Mouse (Mus musculus) CH12.LX (cell line): Measurements from ENCODE around the gene Lrch3. TPM values are rescaled to one million over a fixed set of nuclear protein-coding genes. Genes with fewer than 3 reads are reported as not detected.

ENCODE experiments used
- DNase-seq: peaks from one replicate; pipeline ENCODE4 v3.0.0-alpha.2; 2013; ENCODE audit errors: extremely low read depth
- H3K27ac ChIP-seq: 2 replicates; pipeline ENCODE4 v1.5.1; 2012; ENCODE audit warnings: low read depth, mild to moderate bottlenecking, control low read depth, moderate library complexity; ENCODE audit not compliant: insufficient read depth
- H3K27me3 ChIP-seq: replicated peaks from 2 replicates; pipeline ENCODE3; 2012; ENCODE audit warnings: inconsistent platforms
- H3K36me3 ChIP-seq, 2 experiments: replicated peaks in 1 of 2; 2 replicates each; pipeline versions ENCODE3 to v1.6.1; 2012; ENCODE audit warnings: inconsistent platforms in 1 of 2, low read length in 1 of 2, mild to moderate bottlenecking in 1 of 2, mixed read lengths in 1 of 2, moderate library complexity in 1 of 2; ENCODE audit not compliant: control insufficient read depth in 1 of 2, insufficient read depth in 1 of 2
- H3K4me1 ChIP-seq, 2 experiments: 2 replicates each; pipeline ENCODE4 v1.6.1; 2012; ENCODE audit warnings: inconsistent platforms in 1 of 2, moderate library complexity in 1 of 2; ENCODE audit not compliant: insufficient read depth in 2 of 2, control insufficient read depth in 1 of 2
- H3K4me2 ChIP-seq: 2 replicates; pipeline ENCODE4 v1.6.1; 2012; ENCODE audit warnings: low read depth, mild to moderate bottlenecking, control low read depth; ENCODE audit not compliant: poor library complexity, insufficient read depth, severe bottlenecking
- H3K4me3 ChIP-seq, 3 experiments: fragments of 150-350 bp in 1 of 3; sonication (generic) in 1 of 3; replicated peaks in 1 of 3; 2 replicates each; pipeline versions ENCODE3 to v1.5.1; 2011 to 2012; ENCODE audit warnings: low read depth in 2 of 3, low read length in 2 of 3, mild to moderate bottlenecking in 2 of 3, moderate library complexity in 2 of 3, control low read depth in 1 of 3, improper control_type of control experiment in 1 of 3, inconsistent platforms in 1 of 3, mixed read lengths in 1 of 3; ENCODE audit not compliant: poor library complexity in 1 of 3
- H3K79me2 ChIP-seq: replicated peaks from 2 replicates; pipeline ENCODE4 v1.6.1; 2012; ENCODE audit warnings: mild to moderate bottlenecking, moderate library complexity; ENCODE audit not compliant: control insufficient read depth, poor library complexity, insufficient read depth, severe bottlenecking; ENCODE audit errors: extremely low read depth
- H3K9ac ChIP-seq: 2 replicates; pipeline ENCODE4 v1.6.1; 2012; ENCODE audit warnings: low read depth, mild to moderate bottlenecking, control low read depth, moderate library complexity; ENCODE audit not compliant: insufficient read depth
- H3K9me3 ChIP-seq: replicated peaks from 2 replicates; pipeline ENCODE3; 2012; ENCODE audit warnings: low read length, inconsistent platforms, mixed read lengths
- BHLHE40 ChIP-seq: IDR thresholded peaks from 2 replicates; pipeline ENCODE4 v1.6.1; 2011; ENCODE audit warnings: mild to moderate bottlenecking, low read depth, low read length, improper control_type of control experiment
- CHD1 ChIP-seq: IDR thresholded peaks from 2 replicates; pipeline ENCODE4 v1.6.1; 2012; ENCODE audit warnings: low read depth, low read length, improper control_type of control experiment, inconsistent platforms
- CHD2 ChIP-seq: IDR thresholded peaks from 2 replicates; pipeline ENCODE4 v1.6.1; 2011; ENCODE audit warnings: low read length, improper control_type of control experiment
- CTCF ChIP-seq, 2 experiments: IDR thresholded peaks in 1 of 2; conservative IDR thresholded peaks in 1 of 2; 2 replicates each; pipeline ENCODE4 v1.5.1; 2011 to 2012; ENCODE audit warnings: low read depth in 2 of 2, low read length in 2 of 2, improper control_type of control experiment in 1 of 2, inconsistent platforms in 1 of 2, mild to moderate bottlenecking in 1 of 2, moderate library complexity in 1 of 2
- ELF1 ChIP-seq: IDR thresholded peaks from 2 replicates; pipeline ENCODE4 v1.6.1; 2014; ENCODE audit warnings: low read depth, mild to moderate bottlenecking, inconsistent platforms, low read length, improper control_type of control experiment
- EP300 ChIP-seq: IDR thresholded peaks from 2 replicates; pipeline ENCODE4 v1.6.1; 2011; ENCODE audit warnings: low read length, improper control_type of control experiment
- ETS1 ChIP-seq: conservative IDR thresholded peaks from 2 replicates; pipeline ENCODE4 v1.6.1; 2012; ENCODE audit warnings: low read depth, mild to moderate bottlenecking, inconsistent platforms, low read length, improper control_type of control experiment, moderate library complexity
- GABPA ChIP-seq: IDR thresholded peaks from 2 replicates; pipeline ENCODE4 v1.6.1; 2012; ENCODE audit warnings: low read depth, low read length, improper control_type of control experiment, inconsistent platforms; ENCODE audit not compliant: insufficient replicate concordance
- HCFC1 ChIP-seq: IDR thresholded peaks from 2 replicates; pipeline ENCODE4 v1.6.1; 2012; ENCODE audit warnings: low read depth, mild to moderate bottlenecking, inconsistent platforms, low read length, improper control_type of control experiment
- IRF4 ChIP-seq: IDR thresholded peaks from 2 replicates; pipeline ENCODE4 v1.6.1; 2014; ENCODE audit warnings: low read depth, mild to moderate bottlenecking, inconsistent platforms, low read length, improper control_type of control experiment
- KAT2A ChIP-seq: IDR thresholded peaks from 2 replicates; pipeline ENCODE4 v1.6.1; 2012; ENCODE audit warnings: low read length, improper control_type of control experiment, inconsistent platforms; ENCODE audit not compliant: insufficient replicate concordance
- MAFK ChIP-seq: IDR thresholded peaks from 2 replicates; pipeline ENCODE4 v1.6.1; 2011; ENCODE audit warnings: low read length, improper control_type of control experiment; ENCODE audit not compliant: insufficient replicate concordance
- MAX ChIP-seq: IDR thresholded peaks from 2 replicates; pipeline ENCODE4 v1.6.1; 2011; ENCODE audit warnings: low read length, improper control_type of control experiment
- MAZ ChIP-seq: IDR thresholded peaks from 2 replicates; pipeline ENCODE4 v1.6.1; 2012; ENCODE audit warnings: low read depth, mild to moderate bottlenecking, inconsistent platforms, low read length, improper control_type of control experiment, moderate library complexity
- MEF2A ChIP-seq: IDR thresholded peaks from 2 replicates; pipeline ENCODE4 v1.6.1; 2014; ENCODE audit warnings: low read depth, mild to moderate bottlenecking, inconsistent platforms, low read length, improper control_type of control experiment, borderline replicate concordance
- MYC ChIP-seq: IDR thresholded peaks from 2 replicates; pipeline ENCODE4 v1.6.1; 2011; ENCODE audit warnings: low read depth, mild to moderate bottlenecking, improper control_type of control experiment, low read length
- NRF1 ChIP-seq: IDR thresholded peaks from 2 replicates; pipeline ENCODE4 v1.6.1; 2014; ENCODE audit warnings: low read depth, mild to moderate bottlenecking, inconsistent platforms, low read length, improper control_type of control experiment, moderate library complexity
- POLR2AphosphoS2 ChIP-seq: IDR thresholded peaks from 2 replicates; pipeline ENCODE4 v1.6.1; 2011; ENCODE audit warnings: low read depth, low read length, improper control_type of control experiment
- RCOR1 ChIP-seq: conservative IDR thresholded peaks from 2 replicates; pipeline ENCODE4 v1.6.1; 2012; ENCODE audit warnings: low read depth, mild to moderate bottlenecking, inconsistent platforms, low read length, improper control_type of control experiment
- SIN3A ChIP-seq: IDR thresholded peaks from 2 replicates; pipeline ENCODE4 v1.6.1; 2012; ENCODE audit warnings: low read length, improper control_type of control experiment, inconsistent platforms
- SMC3 ChIP-seq: IDR thresholded peaks from 2 replicates; pipeline ENCODE4 v1.6.1; 2011; ENCODE audit warnings: low read depth, low read length, improper control_type of control experiment
- TCF12 ChIP-seq: IDR thresholded peaks from 2 replicates; pipeline ENCODE4 v1.6.1; 2014; ENCODE audit warnings: low read depth, mild to moderate bottlenecking, inconsistent platforms, low read length, improper control_type of control experiment
- UBTF ChIP-seq: IDR thresholded peaks from 2 replicates; pipeline ENCODE4 v1.6.1; 2012; ENCODE audit warnings: low read depth, mild to moderate bottlenecking, inconsistent platforms, low read length, improper control_type of control experiment, moderate library complexity
- USF1 ChIP-seq: IDR thresholded peaks from 2 replicates; pipeline ENCODE4 v1.6.1; 2014; ENCODE audit warnings: low read depth, mild to moderate bottlenecking, inconsistent platforms, low read length, improper control_type of control experiment
- ZC3H11A ChIP-seq: IDR thresholded peaks from 2 replicates; pipeline ENCODE4 v1.6.1; 2012; ENCODE audit warnings: low read depth, mild to moderate bottlenecking, inconsistent platforms, low read length, improper control_type of control experiment
- ZMIZ1 ChIP-seq: IDR thresholded peaks from 2 replicates; pipeline ENCODE4 v1.6.1; 2012; ENCODE audit warnings: low read depth, mild to moderate bottlenecking, inconsistent platforms, low read length, improper control_type of control experiment
- ZNF384 ChIP-seq: IDR thresholded peaks from 2 replicates; pipeline ENCODE4 v1.6.1; 2012; ENCODE audit warnings: low read depth, low read length, improper control_type of control experiment, inconsistent platforms
- dilution Hi-C: fragments of 300-500 bp; cut with MboI; formaldehyde crosslinking; loops from 2 replicates; pipeline ENCODE4 v1.14.3; 2020; ENCODE audit warnings: low sequenced_read_pairs; ENCODE audit not compliant: extremely low pct_unique_long_range_greater_than_20kb, extremely low pct_ligation_motif_present
- in situ Hi-C: fragments of 300-500 bp; cut with MboI; formaldehyde crosslinking; loops from 3 replicates; pipeline ENCODE4 v1.14.3; 2019; ENCODE audit warnings: low sequenced_read_pairs, low pct_ligation_motif_present, low pct_unique_long_range_greater_than_20kb, mixed read lengths
- polyA plus RNA-seq: library from polyadenylated mRNA; unstranded; fragments of >175 nt; gene quantifications from 2 replicates; pipeline ENCODE4 v1.2.1, GENCODE M21; 2012; ENCODE audit warnings: low read depth; ENCODE audit not compliant: insufficient read length
- total RNA-seq, 2 experiments: library from RNA; depleted of rRNA; stranded (reverse); fragments of 300-350 nt in 1 of 2; fragments of >200 nt in 1 of 2; gene quantifications; 2 replicates each; pipeline ENCODE4 v1.2.3; 2012 to 2014

Gene Lrch3
- total and polyA plus RNA-seq, 3 experiments, result 11.9 to 20.7 (median 16.1) TPM

GRCm38 (mm10) chr16:33061400-33061799, 147.5 kb downstream of the Lrch3 start:
- H3K79me2 ChIP-seq, result peaks cover 33% of the 10 kb centered on the region
- peaks cover 28 to 41% of the 10 kb centered on the region in 2 experiments for H3K36me3 ChIP-seq
- dilution Hi-C loops, result no loop called here
- H3K27ac ChIP-seq, result peak overlapping the region; percentile 51; the same call in 1 of the 2 replicates
- DNase-seq, result no peak
- H3K4me3 ChIP-seq, result peak overlapping the region in 1 of 3 experiments; percentile 63
- peak overlapping the region; percentile 57 for H3K4me2 ChIP-seq
- H3K9ac ChIP-seq, result 0 out of 2 replicates have a peak overlapping the region, but pooled peaks have one; percentile 36
- no peaks in the 10 kb centered on the region for H3K9me3 ChIP-seq
- in situ Hi-C loops, result no loop called here
- peaks cover 8 to 55% of the 10 kb centered on the region in 2 experiments for H3K4me1 ChIP-seq
- TF ChIP-seq CTCF (conservative IDR thresholded peaks at IDR 0.05 in 1 of 2, IDR thresholded peaks at IDR 0.05 in 1 of 2; ENCODE audit: low read depth in 2 of 2, low read length in 2 of 2), result no peak
- no peak for TF ChIP-seq TCF12
- 0 out of 2 replicates have a peak, but pooled peaks have one; percentile 22 for TF ChIP-seq ETS1
- peak; percentile 85 for TF ChIP-seq ZNF384
- TF ChIP-seq USF1, result no peak
- peak; percentile 14; the same call in 1 of the 2 replicates for TF ChIP-seq HCFC1
- TF ChIP-seq POLR2AphosphoS2, result no peak
- 0 out of 2 replicates have a peak, but pooled peaks have one; percentile 31 for TF ChIP-seq MAFK
- TF ChIP-seq MAX, result 0 out of 2 replicates have a peak, but pooled peaks have one; percentile 28
- TF ChIP-seq IRF4, result peak; percentile 10; the same call in 1 of the 2 replicates
- TF ChIP-seq MAZ, result 0 out of 2 replicates have a peak, but pooled peaks have one; percentile 48
- TF ChIP-seq BHLHE40, result 0 out of 2 replicates have a peak, but pooled peaks have one; percentile 12
- peak; percentile 91 for TF ChIP-seq CHD1
- TF ChIP-seq RCOR1, result peak; percentile 89; the same call in 1 of the 2 replicates
- TF ChIP-seq SIN3A, result peak; percentile 56; the same call in 1 of the 2 replicates
- peak; percentile 29; the same call in 1 of the 2 replicates for TF ChIP-seq MYC
- no peaks in the 10 kb centered on the region for H3K27me3 ChIP-seq

GRCm38 (mm10) chr16:33062024-33062681, 148.3 kb downstream of the Lrch3 start, which contains the start of gene Lmln:
TSS of gene Lmln (plus strand) at chr16:33062521.
- Histone ChIP-seq H3K27me3 (no peaks in the 10 kb centered on the region), H3K4me3 (peak within 1 kb of the TSS; percentile 48 to 78 (median 63)), H3K9ac (peak within 1 kb of the TSS; percentile 36), H3K36me3 (peaks cover 28 to 44% of the 10 kb centered on the region in 2 experiments), H3K27ac (peak within 1 kb of the TSS; percentile 51), H3K79me2 (peaks cover 26% of the 10 kb centered on the region), H3K4me2 (peak within 1 kb of the TSS; percentile 76), H3K4me1 (peaks cover 8 to 55% of the 10 kb centered on the region in 2 experiments), H3K9me3 (no peaks in the 10 kb centered on the region)
- in situ Hi-C loops (no loop called here), dilution Hi-C loops (no loop called here)
- peak; percentile 94 for DNase-seq
- TF ChIP-seq HCFC1, result peak; percentile 36; the same call in 1 of the 2 replicates
- no peak for TF ChIP-seq CTCF (conservative IDR thresholded peaks at IDR 0.05 in 1 of 2, IDR thresholded peaks at IDR 0.05 in 1 of 2; ENCODE audit: low read depth in 2 of 2, low read length in 2 of 2)
- TF ChIP-seq ZNF384, result no peak
- no peak for TF ChIP-seq EP300
- TF ChIP-seq USF1, result peak; percentile 93
- TF ChIP-seq TCF12, result peak; percentile 66; the same call in 1 of the 2 replicates
- no peak; the same call in none of the 2 replicates for TF ChIP-seq UBTF
- peak; percentile 86 for TF ChIP-seq MAX
- 0 out of 2 replicates have a peak, but pooled peaks have one; percentile 41 for TF ChIP-seq KAT2A
- peak; percentile 69 for TF ChIP-seq NRF1
- TF ChIP-seq ETS1, result no peak
- TF ChIP-seq CHD1, result no peak
- no peak for TF ChIP-seq MAFK
- TF ChIP-seq SMC3, result no peak
- peak; percentile 81; the same call in 1 of the 2 replicates for TF ChIP-seq CHD2
- no peak; the same call in 1 of the 2 replicates for TF ChIP-seq MAZ
- no peak; the same call in 1 of the 2 replicates for TF ChIP-seq RCOR1
- peak; percentile 63; the same call in 1 of the 2 replicates for TF ChIP-seq ELF1
- peak; percentile 93 for TF ChIP-seq ZMIZ1
- no peak; the same call in 1 of the 2 replicates for TF ChIP-seq MEF2A
- no peak for TF ChIP-seq ZC3H11A
- TF ChIP-seq GABPA, result no peak
